Mouse (Mus musculus) limb, embryonic 14.5 days (tissue): ENCODE measurements around the gene Dst. TPM values are rescaled to one million over a fixed set of nuclear protein-coding genes. Genes with fewer than 3 reads are reported as not detected.

Source experiments
- ATAC-seq: fragments of 200-750 bp; cut with Nextera tagmentation; 2 replicates; pipeline ENCODE4 v1.8.0; 2017; ENCODE audit warnings: low read depth, moderate number of reproducible peaks, moderate TSS enrichment; ENCODE audit not compliant: low FRiP score
- DNase-seq: peaks from one replicate; pipeline ENCODE4 v3.0.0-alpha.2; 2015; ENCODE audit warnings: low spot score
- H3K27ac ChIP-seq: fragments of 300-500 bp; sonication (generic); replicated peaks from 2 replicates; pipeline ENCODE4 v1.5.1; 2014; ENCODE audit warnings: low read depth, mild to moderate bottlenecking, low read length, moderate library complexity, mixed read lengths
- H3K27me3 ChIP-seq: fragments of 300-500 bp; sonication (generic); 2 replicates; pipeline ENCODE4 v1.6.1; 2014; ENCODE audit warnings: low read length, mixed read lengths; ENCODE audit not compliant: control insufficient read depth, insufficient read depth
- H3K36me3 ChIP-seq: fragments of 300-500 bp; sonication (generic); 2 replicates; pipeline ENCODE4 v1.6.1; 2014; ENCODE audit warnings: mild to moderate bottlenecking, low read length, moderate library complexity, mixed read lengths; ENCODE audit not compliant: control insufficient read depth, insufficient read depth
- H3K4me1 ChIP-seq: fragments of 300-500 bp; sonication (generic); 2 replicates; pipeline ENCODE4 v1.6.1; 2014; ENCODE audit warnings: antibody characterized with exemption, low read length, mixed read lengths; ENCODE audit not compliant: control insufficient read depth, insufficient read depth
- H3K4me2 ChIP-seq: fragments of 300-500 bp; sonication (generic); replicated peaks from 2 replicates; pipeline ENCODE4 v1.6.1; 2014; ENCODE audit warnings: low read depth, mild to moderate bottlenecking, low read length, moderate library complexity; ENCODE audit not compliant: severe bottlenecking
- H3K4me3 ChIP-seq: fragments of 300-500 bp; sonication (generic); replicated peaks from 2 replicates; pipeline ENCODE4 v1.5.1; 2014; ENCODE audit warnings: low read length
- H3K9ac ChIP-seq: fragments of 300-500 bp; sonication (generic); 2 replicates; pipeline ENCODE4 v1.6.1; 2014; ENCODE audit warnings: mild to moderate bottlenecking, low read depth, low read length, moderate library complexity; ENCODE audit not compliant: severe bottlenecking
- H3K9me3 ChIP-seq: fragments of 300-500 bp; sonication (generic); 2 replicates; pipeline ENCODE4 v1.6.1; 2016; ENCODE audit warnings: low read length; ENCODE audit not compliant: control insufficient read depth
- POLR2A ChIP-seq: fragments of 200-500 bp; IDR thresholded peaks from 2 replicates; pipeline ENCODE4 v1.8.0; 2012; ENCODE audit warnings: inconsistent platforms, mild to moderate bottlenecking, moderate library complexity, borderline replicate concordance; ENCODE audit not compliant: insufficient read depth, insufficient read length; ENCODE audit errors: extremely low read depth
- WGBS: fragments of 180-500 bp; shearing (Covaris S2); extraction: QIAGEN DNeasy Blood & Tissue Kit; methylation state at CpG from one replicate; pipeline ENCODE4 v1.1.7; 2014; 5-methylcytosine and 5-hydroxymethylcytosine counted together
- polyA plus RNA-seq, 2 experiments: library from polyadenylated mRNA; depleted of rRNA in 1 of 2; stranded (reverse) in 1 of 2; unstranded in 1 of 2; fragments of >200 nt; fragmentation: Nextera tagmentation in 1 of 2; extraction: Ambion mirVana in 1 of 2; gene quantifications; 2 replicates each; pipeline versions ENCODE4 v1.2.1 to v1.2.3; 2012 to 2014

Gene Dst
- polyA plus RNA-seq, 2 experiments, result 34.9 to 42.5 TPM

DNA sequence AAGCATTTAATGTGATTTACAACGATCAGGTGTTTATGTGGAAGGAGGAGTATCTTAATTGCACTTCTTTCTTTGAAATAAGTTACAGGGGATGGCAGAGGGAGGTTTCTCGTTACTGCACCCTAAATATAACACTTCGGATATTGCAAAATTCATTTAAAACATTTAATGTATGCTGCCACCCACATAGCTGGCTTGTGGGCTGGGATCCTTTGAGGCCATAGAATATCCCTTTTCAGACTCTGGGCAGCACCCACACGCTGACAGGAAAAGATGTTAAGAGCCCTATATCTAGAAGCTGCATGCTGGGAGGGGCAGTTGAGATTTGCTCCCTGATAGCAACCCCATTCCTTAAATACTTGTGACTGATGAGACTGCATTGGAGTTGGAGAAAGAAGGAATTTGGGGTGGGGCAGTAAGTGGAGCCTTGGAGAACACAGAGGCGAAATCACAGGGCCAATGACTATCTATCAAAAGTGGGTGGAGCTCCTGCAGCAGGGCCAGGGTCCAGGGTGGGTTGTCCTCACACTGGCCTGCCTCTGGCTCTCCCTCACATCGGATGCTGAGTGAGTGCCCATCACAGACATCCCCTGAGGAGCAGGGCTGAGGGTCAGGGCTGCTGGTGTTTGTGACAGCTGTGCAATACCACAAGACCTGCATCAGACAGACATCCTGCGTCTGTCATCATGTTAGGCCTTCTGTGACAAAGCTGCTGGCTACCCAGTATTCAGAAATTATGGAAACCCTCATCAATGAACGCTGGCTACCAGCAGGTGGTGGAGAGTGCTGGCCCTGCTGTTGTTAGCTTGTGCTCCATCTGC, 133.1 kb downstream of the Dst start:
- no peak overlapping the region for H3K27ac ChIP-seq
- H3K27me3 ChIP-seq, result no peaks in the 10 kb centered on the region
- H3K4me2 ChIP-seq, result no peak overlapping the region
- WGBS, result 20% methylated on average over 8 of the region's 8 CpGs
- H3K36me3 ChIP-seq, result no peaks in the 10 kb centered on the region
- peak; percentile 48; the same call in 1 of the 2 replicates for ATAC-seq
- no peak overlapping the region for H3K9ac ChIP-seq
- H3K9me3 ChIP-seq, result no peaks in the 10 kb centered on the region
- no peak for TF ChIP-seq POLR2A
- no peak overlapping the region for H3K4me3 ChIP-seq
- DNase-seq, result no peak
- peaks cover 14% of the 10 kb centered on the region for H3K4me1 ChIP-seq

DNA sequence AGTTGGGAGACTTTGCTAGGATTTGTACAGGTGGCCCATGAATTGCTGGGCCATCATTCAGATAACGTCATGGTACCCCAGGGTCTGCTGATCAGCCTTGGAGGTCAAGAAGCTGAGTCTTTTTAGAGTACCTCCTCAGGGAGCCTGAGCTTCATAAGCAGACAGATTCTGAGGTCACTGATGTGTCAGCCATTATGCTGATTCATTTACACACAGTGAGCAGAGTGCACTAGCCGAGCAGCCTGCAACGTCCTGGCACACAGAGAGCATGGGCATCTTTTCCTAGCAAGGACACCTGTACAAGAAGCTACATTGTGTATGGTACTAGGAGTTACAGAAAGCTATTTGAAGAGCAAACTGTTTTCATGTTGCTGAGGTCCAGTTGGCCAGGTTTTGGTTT, 134.3 kb downstream of the Dst start:
- H3K27ac ChIP-seq, result no peak overlapping the region
- H3K4me3 ChIP-seq, result no peak overlapping the region
- H3K4me1 ChIP-seq, result peaks cover 14% of the 10 kb centered on the region
- H3K27me3 ChIP-seq, result no peaks in the 10 kb centered on the region
- ATAC-seq (no peak), DNase-seq (no peak)
- H3K36me3 ChIP-seq, result no peaks in the 10 kb centered on the region
- TF ChIP-seq POLR2A, result no peak
- no peak overlapping the region for H3K4me2 ChIP-seq
- 75% methylated on average over 3 of the region's 3 CpGs for WGBS
- H3K9me3 ChIP-seq, result no peaks in the 10 kb centered on the region
- H3K9ac ChIP-seq, result no peak overlapping the region

DNA sequence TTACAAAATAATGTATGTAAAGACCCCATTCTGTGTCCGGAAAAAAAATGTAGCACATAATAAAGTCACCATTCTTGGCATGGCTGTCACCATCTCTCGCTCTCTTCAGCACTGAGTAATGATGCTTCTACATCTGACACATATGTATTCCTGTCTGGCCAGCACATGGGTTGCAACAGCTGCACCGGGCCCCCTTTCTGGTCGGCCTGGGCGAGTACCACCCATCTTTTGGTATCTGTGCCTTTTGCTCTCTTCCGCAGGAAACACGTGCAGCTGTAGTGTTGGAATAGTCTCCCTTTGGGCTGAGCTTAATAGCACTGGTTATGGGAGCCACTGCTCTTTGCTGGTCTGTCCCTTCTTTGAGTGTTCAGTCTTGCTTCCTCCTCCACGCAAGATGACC, 135.3 kb downstream of the Dst start:
- no peak overlapping the region for H3K4me3 ChIP-seq
- 63% methylated on average over 8 of the region's 8 CpGs for WGBS
- no peak overlapping the region for H3K27ac ChIP-seq

DNA sequence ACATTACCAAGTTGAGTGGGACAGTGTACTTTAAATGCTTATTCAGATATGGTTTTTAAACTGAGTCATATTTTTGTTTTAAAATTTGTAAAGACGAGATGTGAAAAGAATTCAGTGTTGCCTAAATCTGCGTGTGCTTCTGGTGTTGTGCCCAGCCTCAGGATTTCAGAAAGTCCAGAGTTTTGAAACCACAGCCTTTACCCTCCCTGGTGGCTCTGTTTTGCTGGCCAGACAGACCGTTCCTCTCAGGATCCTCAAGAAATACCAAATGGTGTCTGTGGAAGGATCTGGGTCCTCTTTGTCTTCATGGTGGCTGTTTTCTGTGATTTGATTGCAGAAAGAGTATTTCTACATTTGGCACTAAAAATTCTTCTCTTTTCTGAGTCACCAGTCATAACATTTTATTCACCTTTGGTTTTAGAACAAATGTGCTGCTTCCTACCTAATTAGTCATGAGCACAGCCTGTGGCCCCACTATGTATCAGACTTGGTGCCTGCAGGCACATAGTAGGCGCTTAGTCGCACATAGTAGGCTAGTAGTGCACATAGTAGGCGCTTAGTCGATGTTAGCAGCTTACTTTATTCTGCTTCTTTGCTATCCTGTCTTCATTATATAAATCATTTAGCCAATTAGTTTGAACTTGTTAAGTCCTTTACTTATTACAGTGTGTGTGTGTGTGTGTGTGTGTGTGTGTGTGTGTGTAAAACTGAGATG, 136.0 kb downstream of the Dst start:
- ATAC-seq, result no peak
- Histone ChIP-seq H3K4me2 (no peak overlapping the region), H3K4me1 (peaks cover 14% of the 10 kb centered on the region), H3K9me3 (no peaks in the 10 kb centered on the region), H3K27ac (0 out of 2 replicates have a peak overlapping the region, but pooled peaks have one; percentile 6), H3K9ac (no peak overlapping the region), H3K4me3 (no peak overlapping the region), H3K27me3 (no peaks in the 10 kb centered on the region), H3K36me3 (no peaks in the 10 kb centered on the region)
- 85% methylated on average over 7 of the region's 7 CpGs for WGBS
- no peak for TF ChIP-seq POLR2A
- DNase-seq, result no peak

More for the DNA sequence above, 135.3 kb downstream of the Dst start:
- H3K4me1 ChIP-seq, result peaks cover 14% of the 10 kb centered on the region
- TF ChIP-seq POLR2A, result no peak
- H3K36me3 ChIP-seq, result no peaks in the 10 kb centered on the region
- H3K4me2 ChIP-seq, result no peak overlapping the region
- no peak overlapping the region for H3K9ac ChIP-seq
- H3K27me3 ChIP-seq, result no peaks in the 10 kb centered on the region
- no peaks in the 10 kb centered on the region for H3K9me3 ChIP-seq
- DNase-seq (no peak), ATAC-seq (no peak)

DNA sequence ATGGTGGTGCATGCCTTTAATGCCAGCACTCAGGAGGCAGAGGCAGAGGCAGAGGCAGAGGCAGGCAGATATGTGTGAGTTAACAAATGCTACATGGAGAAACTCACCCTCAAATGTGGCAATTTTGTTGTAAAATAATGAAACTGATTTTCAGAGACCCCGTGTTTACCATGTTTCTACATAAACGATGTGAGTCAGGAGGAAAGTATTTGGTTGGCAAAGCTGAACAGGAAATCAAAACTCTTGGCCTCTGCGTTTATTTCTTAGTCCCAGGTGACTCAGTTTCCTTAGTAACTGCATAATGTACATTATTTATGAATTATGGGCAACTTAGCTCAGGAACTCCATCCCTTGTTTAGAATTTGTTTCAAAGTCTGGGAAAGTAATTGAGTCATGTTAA, 136.7 kb downstream of the Dst start:
- Histone ChIP-seq H3K4me1 (peaks cover 14% of the 10 kb centered on the region), H3K4me3 (no peak overlapping the region), H3K9ac (no peak overlapping the region), H3K9me3 (no peaks in the 10 kb centered on the region), H3K27me3 (no peaks in the 10 kb centered on the region), H3K27ac (0 out of 2 replicates have a peak overlapping the region, but pooled peaks have one; percentile 6), H3K4me2 (no peak overlapping the region), H3K36me3 (no peaks in the 10 kb centered on the region)
- peak; percentile 73 for DNase-seq
- no peak for TF ChIP-seq POLR2A
- ATAC-seq, result no peak; the same call in 1 of the 2 replicates
- 22% methylated on average over 3 of the region's 3 CpGs for WGBS
